Mouse (Mus musculus): ENCODE data around the gene Fam126a. TPM values are rescaled to one million over a fixed set of nuclear protein-coding genes. Genes with fewer than 3 reads are reported as not detected.

The Fam126a gene
- polyA plus RNA-seq, 2 experiments = 15.4 to 64.8 TPM

- ATAC-seq (ENCODE audit: insufficient read depth) (no peak), DNase-seq (ENCODE audit: low read depth in 3 of 3, low spot score in 3 of 3) (no peak)
- H3K4me3 ChIP-seq (ENCODE audit: insufficient read depth in 1 of 2, low read depth in 2 of 2, low read length in 2 of 2) = no peak overlapping the region
- WGBS (ENCODE audit: insufficient replicate concordance) = 64% methylated on average over 2 of the region's 2 CpGs
- H3K27me3 ChIP-seq (ENCODE audit: control insufficient read depth, insufficient read depth, low read length) = no peaks in the 10 kb centered on the region
- no peak overlapping the region for H3K4me2 ChIP-seq (ENCODE audit: low read depth)
- H3K9ac ChIP-seq (replicated peaks) = no peak overlapping the region
- TF ChIP-seq EP300 (IDR thresholded peaks at IDR 0.05; ENCODE audit: low read depth) (no peak), CTCF (IDR thresholded peaks at IDR 0.05; ENCODE audit: low read depth) (no peak)
- H3K9me3 ChIP-seq (ENCODE audit: control insufficient read depth, low read length) = no peaks in the 10 kb centered on the region
- H3K4me1 ChIP-seq (replicated peaks; ENCODE audit: control insufficient read depth in 2 of 2, insufficient read depth in 2 of 2, low read length in 1 of 2) = no peaks in the 10 kb centered on the region; a peak in 1 of 4 replicates
- no peaks in the 10 kb centered on the region for H3K36me3 ChIP-seq (replicated peaks; ENCODE audit: control insufficient read depth, insufficient read depth, low read depth)
- H3K27ac ChIP-seq = no peak overlapping the region
These were observed 128.3 kb downstream of the Fam126a start for GRCm38 (mm10) chr5:23902221-23902620.

DNA sequence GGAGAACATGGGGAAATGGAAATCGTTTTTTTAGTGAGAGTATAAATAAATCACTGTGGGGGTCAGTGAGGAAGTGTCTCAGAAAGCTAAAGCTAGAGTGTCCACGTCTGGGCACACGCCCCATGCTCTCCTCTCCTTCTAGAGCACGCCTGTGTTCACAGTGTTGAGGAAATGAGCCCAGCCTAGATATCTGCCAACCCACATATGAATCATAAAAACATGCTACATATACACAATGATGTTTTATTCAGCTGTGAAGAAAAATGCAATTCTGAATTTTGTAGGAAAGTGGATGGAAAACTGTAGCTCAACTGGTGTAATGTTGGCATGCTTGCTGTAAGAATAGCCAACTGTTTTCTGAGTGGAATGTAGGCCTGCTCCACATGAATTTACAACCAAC, 130.3 kb downstream of the Fam126a start:
- WGBS (ENCODE audit: insufficient replicate concordance) = 60% methylated on average over 4 of the region's 4 CpGs
- no peak overlapping the region for H3K9ac ChIP-seq (replicated peaks)
- DNase-seq (ENCODE audit: low read depth in 3 of 3, low spot score in 3 of 3) = no peak
- no peak overlapping the region for H3K4me2 ChIP-seq (ENCODE audit: low read depth)
- ATAC-seq (ENCODE audit: insufficient read depth) = no peak
- no peak overlapping the region for H3K27ac ChIP-seq
- H3K9me3 ChIP-seq (ENCODE audit: control insufficient read depth, low read length) = no peaks in the 10 kb centered on the region
- no peaks in the 10 kb centered on the region; a peak in 1 of 4 replicates for H3K4me1 ChIP-seq (replicated peaks; ENCODE audit: control insufficient read depth in 2 of 2, insufficient read depth in 2 of 2, low read length in 1 of 2)
- no peak overlapping the region for H3K4me3 ChIP-seq (ENCODE audit: insufficient read depth in 1 of 2, low read depth in 2 of 2, low read length in 2 of 2)
- no peaks in the 10 kb centered on the region for H3K36me3 ChIP-seq (replicated peaks; ENCODE audit: control insufficient read depth, insufficient read depth, low read depth)
- H3K27me3 ChIP-seq (ENCODE audit: control insufficient read depth, insufficient read depth, low read length) = no peaks in the 10 kb centered on the region
- TF ChIP-seq EP300 (IDR thresholded peaks at IDR 0.05; ENCODE audit: low read depth) = no peak
- TF ChIP-seq CTCF (IDR thresholded peaks at IDR 0.05; ENCODE audit: low read depth) = no peak

- no peaks in the 10 kb centered on the region for H3K27me3 ChIP-seq (ENCODE audit: control insufficient read depth, insufficient read depth, low read length)
- no peaks in the 10 kb centered on the region for H3K9me3 ChIP-seq (ENCODE audit: control insufficient read depth, low read length)
- TF ChIP-seq CTCF (IDR thresholded peaks at IDR 0.05; ENCODE audit: low read depth) = no peak
- TF ChIP-seq EP300 (IDR thresholded peaks at IDR 0.05; ENCODE audit: low read depth) = no peak
- no peak overlapping the region for H3K27ac ChIP-seq
- peaks cover 5 to 18% of the 10 kb centered on the region in 2 experiments; a peak in 3 of 4 replicates for H3K4me1 ChIP-seq (replicated peaks; ENCODE audit: control insufficient read depth in 2 of 2, insufficient read depth in 2 of 2, low read length in 1 of 2)
- 0 out of 2 replicates have a peak, but pooled peaks have one; percentile 13 for ATAC-seq (ENCODE audit: insufficient read depth)
- peak overlapping the region; percentile 34 for H3K4me2 ChIP-seq (ENCODE audit: low read depth)
- WGBS (ENCODE audit: insufficient replicate concordance) = 30% methylated on average over 11 of the region's 11 CpGs
- H3K36me3 ChIP-seq (replicated peaks; ENCODE audit: control insufficient read depth, insufficient read depth, low read depth) = no peaks in the 10 kb centered on the region
- H3K4me3 ChIP-seq (ENCODE audit: insufficient read depth in 1 of 2, low read depth in 2 of 2, low read length in 2 of 2) = no peak overlapping the region
- no peak overlapping the region; the same call in 1 of the 2 replicates for H3K9ac ChIP-seq (replicated peaks)
- DNase-seq (ENCODE audit: low read depth in 3 of 3, low spot score in 3 of 3) = peak in 1 of 3 experiments; percentile 17
These were observed 136.4 kb downstream of the Fam126a start for GRCm38 (mm10) chr5:23893864-23894771.

GRCm38 (mm10) chr5:23893156-23893863, 137.2 kb downstream of the Fam126a start:
- ATAC-seq (ENCODE audit: insufficient read depth) (no peak), DNase-seq (ENCODE audit: low read depth in 3 of 3, low spot score in 3 of 3) (no peak)
- H3K4me2 ChIP-seq (ENCODE audit: low read depth) = no peak overlapping the region
- H3K27me3 ChIP-seq (ENCODE audit: control insufficient read depth, insufficient read depth, low read length) = no peaks in the 10 kb centered on the region
- 66% methylated on average over 5 of the region's 5 CpGs for WGBS (ENCODE audit: insufficient replicate concordance)
- no peaks in the 10 kb centered on the region for H3K36me3 ChIP-seq (replicated peaks; ENCODE audit: control insufficient read depth, insufficient read depth, low read depth)
- H3K4me1 ChIP-seq (replicated peaks; ENCODE audit: control insufficient read depth in 2 of 2, insufficient read depth in 2 of 2, low read length in 1 of 2) = peaks cover 5 to 18% of the 10 kb centered on the region in 2 experiments; a peak in 3 of 4 replicates
- no peaks in the 10 kb centered on the region for H3K9me3 ChIP-seq (ENCODE audit: control insufficient read depth, low read length)
- H3K4me3 ChIP-seq (ENCODE audit: insufficient read depth in 1 of 2, low read depth in 2 of 2, low read length in 2 of 2) = no peak overlapping the region
- H3K9ac ChIP-seq (replicated peaks) = no peak overlapping the region
- no peak overlapping the region for H3K27ac ChIP-seq
- no peak for TF ChIP-seq EP300 (IDR thresholded peaks at IDR 0.05; ENCODE audit: low read depth)
- no peak for TF ChIP-seq CTCF (IDR thresholded peaks at IDR 0.05; ENCODE audit: low read depth)

GRCm38 (mm10) chr5:23890734-23891133, 139.8 kb downstream of the Fam126a start:
- H3K9ac ChIP-seq (replicated peaks) = no peak overlapping the region
- no peaks in the 10 kb centered on the region for H3K27me3 ChIP-seq (ENCODE audit: control insufficient read depth, insufficient read depth, low read length)
- TF ChIP-seq CTCF (IDR thresholded peaks at IDR 0.05; ENCODE audit: low read depth) = peak; percentile 85
- TF ChIP-seq EP300 (IDR thresholded peaks at IDR 0.05; ENCODE audit: low read depth) = no peak
- 33% methylated on average over 10 of the region's 10 CpGs for WGBS (ENCODE audit: insufficient replicate concordance)
- ATAC-seq (ENCODE audit: insufficient read depth) (peak; percentile 69; the same call in 1 of the 2 replicates), DNase-seq (ENCODE audit: low read depth in 3 of 3, low spot score in 3 of 3) (peak; percentile 57 to 60 (median 59))
- H3K4me1 ChIP-seq (replicated peaks; ENCODE audit: control insufficient read depth in 2 of 2, insufficient read depth in 2 of 2, low read length in 1 of 2) = peaks cover 5 to 18% of the 10 kb centered on the region in 2 experiments; a peak in 3 of 4 replicates
- no peaks in the 10 kb centered on the region for H3K9me3 ChIP-seq (ENCODE audit: control insufficient read depth, low read length)
- no peak overlapping the region for H3K4me2 ChIP-seq (ENCODE audit: low read depth)
- no peak overlapping the region for H3K4me3 ChIP-seq (ENCODE audit: insufficient read depth in 1 of 2, low read depth in 2 of 2, low read length in 2 of 2)
- no peak overlapping the region for H3K27ac ChIP-seq
- H3K36me3 ChIP-seq (replicated peaks; ENCODE audit: control insufficient read depth, insufficient read depth, low read depth) = no peaks in the 10 kb centered on the region
